Mouse (Mus musculus): ENCODE data around the gene Lsm12. TPM values are rescaled to one million over a fixed set of nuclear protein-coding genes. Genes with fewer than 3 reads are reported as not detected.
A peak's percentile ranks its signal among the peaks of the same experiment; 100 is the strongest.

The Lsm12 gene
- 35.2 and 40.2 TPM in 2 replicates for polyA plus RNA-seq (2012; rRNA removed)

GRCm38 (mm10) chr11:102184646-102185495 lies at the start of gene Lsm12:
TSS of gene Lsm12 (minus strand) at chr11:102185296.
- WGBS: 1% methylated on average over 68 of the region's 70 CpGs
- H3K4me3 ChIP-seq (replicated peaks; ENCODE audit: insufficient read depth, low read depth, low read length): peak within 1 kb of the TSS; percentile 86
- peaks cover 5% of the 10 kb centered on the region; the same call in 1 of the 2 replicates for H3K4me1 ChIP-seq (ENCODE audit: control insufficient read depth, insufficient read depth, low read length)
- peak within 1 kb of the TSS; percentile 88 for H3K27ac ChIP-seq (ENCODE audit: insufficient read depth, low read length)
- TF ChIP-seq POLR2A (IDR thresholded peaks at IDR 0.05; ENCODE audit: borderline replicate concordance, insufficient read depth, low read length) (peak; percentile 70), CTCF (IDR thresholded peaks at IDR 0.05; ENCODE audit: borderline replicate concordance, insufficient read depth, low read depth, low read length) (no peak)
- no peaks in the 10 kb centered on the region for H3K27me3 ChIP-seq (ENCODE audit: control insufficient read depth, insufficient read depth, low read length)
- DNase-seq: peak; percentile 94 to 97

GRCm38 (mm10) chr11:102230006-102230741 lies 45.1 kb upstream of the Lsm12 start, which contains the start of gene Hdac5:
TSS of gene Hdac5 (minus strand) at chr11:102230166.
- TF ChIP-seq CTCF (IDR thresholded peaks at IDR 0.05; ENCODE audit: borderline replicate concordance, insufficient read depth, low read depth, low read length) (no peak; the same call in 1 of the 2 replicates), POLR2A (IDR thresholded peaks at IDR 0.05; ENCODE audit: borderline replicate concordance, insufficient read depth, low read length) (peak; percentile 80)

GRCm38 (mm10) chr11:102229331-102229953 lies 44.3 kb upstream of the Lsm12 start:
- Histone ChIP-seq H3K27me3 (ENCODE audit: control insufficient read depth, insufficient read depth, low read length) (no peaks in the 10 kb centered on the region), H3K27ac (ENCODE audit: insufficient read depth, low read length) (peak overlapping the region; percentile 78), H3K4me1 (ENCODE audit: control insufficient read depth, insufficient read depth, low read length) (peaks cover 29% of the 10 kb centered on the region), H3K4me3 (replicated peaks; ENCODE audit: insufficient read depth, low read depth, low read length) (peak overlapping the region; percentile 98)
- DNase-seq: peak; percentile 46 to 61
- WGBS: under 1% methylated on average over 47 of the region's 47 CpGs
- TF ChIP-seq POLR2A (IDR thresholded peaks at IDR 0.05; ENCODE audit: borderline replicate concordance, insufficient read depth, low read length) (no peak), CTCF (IDR thresholded peaks at IDR 0.05; ENCODE audit: borderline replicate concordance, insufficient read depth, low read depth, low read length) (no peak)

More at GRCm38 (mm10) chr11:102230006-102230741, 45.1 kb upstream of the Lsm12 start, which contains the start of gene Hdac5:
- Histone ChIP-seq H3K27ac (ENCODE audit: insufficient read depth, low read length) (peak within 1 kb of the TSS; percentile 78), H3K4me1 (ENCODE audit: control insufficient read depth, insufficient read depth, low read length) (peaks cover 21% of the 10 kb centered on the region), H3K27me3 (ENCODE audit: control insufficient read depth, insufficient read depth, low read length) (no peaks in the 10 kb centered on the region), H3K4me3 (replicated peaks; ENCODE audit: insufficient read depth, low read depth, low read length) (peak within 1 kb of the TSS; percentile 98)
- DNase-seq: peak; percentile 98 to 99
- under 1% methylated on average over 40 of the region's 49 CpGs for WGBS

- Histone ChIP-seq H3K27me3 (ENCODE audit: control insufficient read depth, insufficient read depth, low read length) (no peaks in the 10 kb centered on the region), H3K4me1 (ENCODE audit: control insufficient read depth, insufficient read depth, low read length) (peaks cover 36% of the 10 kb centered on the region), H3K27ac (ENCODE audit: insufficient read depth, low read length) (peak overlapping the region; percentile 78; the same call in 1 of the 2 replicates), H3K4me3 (replicated peaks; ENCODE audit: insufficient read depth, low read depth, low read length) (peak overlapping the region; percentile 98)
- peak in 1 of 2 experiments; percentile 30 for DNase-seq
- no peak for TF ChIP-seq POLR2A (IDR thresholded peaks at IDR 0.05; ENCODE audit: borderline replicate concordance, insufficient read depth, low read length)
- TF ChIP-seq CTCF (IDR thresholded peaks at IDR 0.05; ENCODE audit: borderline replicate concordance, insufficient read depth, low read depth, low read length): no peak
- WGBS: 2% methylated on average over 7 of the region's 7 CpGs
These were observed 43.7 kb upstream of the Lsm12 start for GRCm38 (mm10) chr11:102228646-102229268.

GRCm38 (mm10) chr11:102228191-102228545 lies 43.1 kb upstream of the Lsm12 start:
- WGBS: 6% methylated on average over 9 of the region's 9 CpGs
- no peak for TF ChIP-seq CTCF (IDR thresholded peaks at IDR 0.05; ENCODE audit: borderline replicate concordance, insufficient read depth, low read depth, low read length)
- TF ChIP-seq POLR2A (IDR thresholded peaks at IDR 0.05; ENCODE audit: borderline replicate concordance, insufficient read depth, low read length): no peak
- peak in 1 of 2 experiments; percentile 25 for DNase-seq
- Histone ChIP-seq H3K4me1 (ENCODE audit: control insufficient read depth, insufficient read depth, low read length) (peaks cover 41% of the 10 kb centered on the region), H3K27me3 (ENCODE audit: control insufficient read depth, insufficient read depth, low read length) (no peaks in the 10 kb centered on the region), H3K4me3 (replicated peaks; ENCODE audit: insufficient read depth, low read depth, low read length) (peak overlapping the region; percentile 98), H3K27ac (ENCODE audit: insufficient read depth, low read length) (no peak overlapping the region)

- no peak for TF ChIP-seq POLR2A (IDR thresholded peaks at IDR 0.05; ENCODE audit: borderline replicate concordance, insufficient read depth, low read length)
- TF ChIP-seq CTCF (IDR thresholded peaks at IDR 0.05; ENCODE audit: borderline replicate concordance, insufficient read depth, low read depth, low read length): no peak
- Histone ChIP-seq H3K27ac (ENCODE audit: insufficient read depth, low read length) (no peak overlapping the region), H3K4me3 (replicated peaks; ENCODE audit: insufficient read depth, low read depth, low read length) (peak overlapping the region; percentile 98), H3K27me3 (ENCODE audit: control insufficient read depth, insufficient read depth, low read length) (no peaks in the 10 kb centered on the region), H3K4me1 (ENCODE audit: control insufficient read depth, insufficient read depth, low read length) (peaks cover 46% of the 10 kb centered on the region)
- 6% methylated on average over 12 of the region's 12 CpGs for WGBS
- DNase-seq: peak in 1 of 2 experiments; percentile 46
These were observed 42.4 kb upstream of the Lsm12 start for GRCm38 (mm10) chr11:102227270-102228190.
